Mouse (Mus musculus) ES-Bruce4 (cell line): Measurements from ENCODE around the gene Serpinb1a. TPM values are rescaled to one million over a fixed set of nuclear protein-coding genes. Genes with fewer than 3 reads are reported as not detected.

Experiments
- H3K27ac ChIP-seq: 2 replicates; pipeline ENCODE4 v1.5.1; 2012; ENCODE audit warnings: low read length, inconsistent platforms; ENCODE audit not compliant: insufficient read depth
- H3K27me3 ChIP-seq: 2 replicates; pipeline ENCODE4 v1.6.1; 2012; ENCODE audit warnings: mild to moderate bottlenecking, low read length, inconsistent platforms; ENCODE audit not compliant: control insufficient read depth, poor library complexity, insufficient read depth, severe bottlenecking
- H3K36me3 ChIP-seq: 2 replicates; pipeline ENCODE4 v1.6.1; 2012; ENCODE audit warnings: inconsistent platforms, mild to moderate bottlenecking, low read length, moderate library complexity; ENCODE audit not compliant: control insufficient read depth, poor library complexity, insufficient read depth, severe bottlenecking
- H3K4me1 ChIP-seq: one replicate; pipeline ENCODE4 v1.8.1; 2011; ENCODE audit warnings: low read length; ENCODE audit not compliant: control insufficient read depth, insufficient read depth
- H3K4me3 ChIP-seq: 2 replicates; pipeline ENCODE4 v1.5.1; 2011; ENCODE audit warnings: low read depth, mild to moderate bottlenecking, low read length
- H3K9ac ChIP-seq: 2 replicates; pipeline ENCODE4 v1.6.1; 2012; ENCODE audit warnings: low read depth, mild to moderate bottlenecking, inconsistent platforms; ENCODE audit not compliant: poor library complexity, severe bottlenecking
- H3K9me3 ChIP-seq: replicated peaks from 2 replicates; pipeline ENCODE4 v1.6.1; 2012; ENCODE audit warnings: mild to moderate bottlenecking, low read length, inconsistent platforms; ENCODE audit not compliant: control insufficient read depth, poor library complexity, insufficient read depth, severe bottlenecking
- CTCF ChIP-seq: IDR thresholded peaks from one replicate; pipeline ENCODE4 v1.8.1; 2011; ENCODE audit warnings: low read depth, low read length
- EP300 ChIP-seq: IDR thresholded peaks from 2 replicates; pipeline ENCODE4 v1.6.1; 2011; ENCODE audit warnings: low read depth, low read length; ENCODE audit not compliant: insufficient read depth
- POLR2A ChIP-seq: IDR thresholded peaks from one replicate; pipeline ENCODE4 v1.8.1; 2011; ENCODE audit warnings: low read length; ENCODE audit not compliant: insufficient read depth
- polyA plus RNA-seq: library from polyadenylated mRNA; stranded (reverse); fragments of >200 nt; gene quantifications from 2 replicates; pipeline ENCODE4 v1.2.4, GENCODE M21; 2011; ENCODE audit warnings: low read depth; ENCODE audit not compliant: missing spikeins, insufficient read depth, insufficient read length

The Serpinb1a gene
- polyA plus RNA-seq, 1 experiment = 2.1 TPM

DNA sequence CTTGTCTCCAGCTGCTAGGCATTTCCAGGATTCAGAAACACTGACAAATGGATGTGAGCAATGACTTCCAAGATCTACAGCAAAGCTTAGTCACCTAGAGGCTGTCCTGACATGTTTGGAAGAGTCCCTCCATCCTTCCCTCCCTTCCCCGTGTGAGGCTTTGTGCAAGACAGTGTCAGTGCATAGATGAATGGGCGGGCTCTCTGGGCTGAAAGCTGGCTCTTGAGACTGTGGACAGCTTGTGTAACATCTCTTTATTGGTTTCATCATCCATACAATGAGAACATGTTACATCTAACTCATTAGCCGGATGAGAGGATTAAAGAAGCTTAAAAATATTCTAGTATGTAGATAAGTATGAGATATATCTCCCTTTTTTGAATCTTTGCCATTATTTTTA is 18.2 kb downstream of the Serpinb1a start:
- H3K27ac ChIP-seq = no peak overlapping the region
- no peaks in the 10 kb centered on the region for H3K36me3 ChIP-seq
- TF ChIP-seq EP300 (no peak), CTCF (no peak), POLR2A (no peak)
- no peaks in the 10 kb centered on the region for H3K9me3 ChIP-seq
- H3K27me3 ChIP-seq = no peaks in the 10 kb centered on the region
- H3K4me3 ChIP-seq = no peak overlapping the region
- no peak overlapping the region for H3K9ac ChIP-seq
- no peaks in the 10 kb centered on the region for H3K4me1 ChIP-seq

- Histone ChIP-seq H3K4me1 (no peaks in the 10 kb centered on the region), H3K4me3 (no peak overlapping the region), H3K9ac (no peak overlapping the region), H3K27me3 (no peaks in the 10 kb centered on the region), H3K9me3 (no peaks in the 10 kb centered on the region), H3K36me3 (no peaks in the 10 kb centered on the region), H3K27ac (no peak overlapping the region)
- TF ChIP-seq POLR2A = no peak
- TF ChIP-seq CTCF = no peak
- no peak for TF ChIP-seq EP300
These were observed 19.3 kb downstream of the Serpinb1a start for GRCm38 (mm10) chr13:32831505-32832273.

GRCm38 (mm10) chr13:32828886-32829285 is 22.1 kb downstream of the Serpinb1a start:
- no peak overlapping the region for H3K9ac ChIP-seq
- no peak overlapping the region for H3K27ac ChIP-seq
- no peak overlapping the region for H3K4me3 ChIP-seq
- no peaks in the 10 kb centered on the region for H3K9me3 ChIP-seq
- no peaks in the 10 kb centered on the region for H3K4me1 ChIP-seq
- no peaks in the 10 kb centered on the region for H3K27me3 ChIP-seq
- no peaks in the 10 kb centered on the region for H3K36me3 ChIP-seq
- TF ChIP-seq EP300 (no peak), POLR2A (no peak)

DNA sequence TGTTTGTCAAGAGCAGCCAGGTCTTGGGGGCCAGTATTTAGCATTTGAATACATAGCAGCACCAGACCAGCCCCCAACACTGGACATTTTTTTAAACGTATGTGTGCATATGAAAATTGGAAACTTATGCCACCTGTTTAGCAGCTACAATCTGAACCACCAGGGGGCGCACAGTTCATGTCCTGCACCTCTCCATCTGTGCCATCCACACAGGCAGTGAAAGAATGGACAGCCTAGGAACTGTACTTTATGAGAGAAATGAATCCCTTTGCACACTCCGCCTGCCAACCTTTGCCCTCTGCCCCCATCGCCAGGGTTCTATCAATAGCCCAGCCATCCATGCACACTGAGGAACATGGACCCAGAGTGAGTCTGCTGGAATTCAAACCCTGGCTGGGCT is 23.0 kb downstream of the Serpinb1a start:
- H3K27ac ChIP-seq = no peak overlapping the region
- no peak overlapping the region for H3K9ac ChIP-seq
- no peaks in the 10 kb centered on the region for H3K9me3 ChIP-seq
- H3K27me3 ChIP-seq = no peaks in the 10 kb centered on the region
- H3K4me1 ChIP-seq = no peaks in the 10 kb centered on the region
- no peak for TF ChIP-seq EP300
- peak; percentile 72 for TF ChIP-seq CTCF
- no peaks in the 10 kb centered on the region for H3K36me3 ChIP-seq
- no peak overlapping the region for H3K4me3 ChIP-seq

GRCm38 (mm10) chr13:32827111-32827822 is 23.7 kb downstream of the Serpinb1a start:
- Histone ChIP-seq H3K36me3 (no peaks in the 10 kb centered on the region), H3K9me3 (no peaks in the 10 kb centered on the region), H3K9ac (no peak overlapping the region), H3K4me1 (no peaks in the 10 kb centered on the region), H3K4me3 (no peak overlapping the region), H3K27ac (no peak overlapping the region), H3K27me3 (no peaks in the 10 kb centered on the region)
- TF ChIP-seq POLR2A (no peak), CTCF (no peak), EP300 (no peak)

DNA sequence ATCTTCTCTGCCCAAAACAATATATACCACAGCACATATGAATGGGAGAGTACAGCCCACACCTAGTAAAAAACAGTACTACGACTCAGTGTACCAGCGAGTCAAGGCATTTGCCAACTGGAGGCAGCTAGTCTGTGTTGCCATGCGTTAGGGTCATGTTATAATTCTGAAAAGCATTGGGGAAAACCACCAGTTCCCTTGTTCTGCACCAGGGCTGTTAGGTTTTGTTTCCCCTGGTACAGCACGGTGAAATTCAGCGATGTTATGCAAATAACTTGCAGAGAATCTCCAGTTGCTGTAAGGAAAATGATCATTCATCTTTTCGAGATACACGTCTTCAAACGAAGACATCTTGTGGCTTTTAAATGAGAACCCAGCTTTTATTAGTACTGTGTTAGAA is 25.4 kb downstream of the Serpinb1a start:
- Histone ChIP-seq H3K27ac (no peak overlapping the region), H3K36me3 (no peaks in the 10 kb centered on the region)

More for the DNA sequence above, 25.4 kb downstream of the Serpinb1a start:
- TF ChIP-seq EP300 (no peak), POLR2A (no peak), CTCF (no peak)
- H3K9ac ChIP-seq = no peak overlapping the region
- H3K9me3 ChIP-seq = no peaks in the 10 kb centered on the region
- H3K27me3 ChIP-seq = no peaks in the 10 kb centered on the region
- H3K4me1 ChIP-seq = no peaks in the 10 kb centered on the region
- H3K4me3 ChIP-seq = no peak overlapping the region
